Mouse (Mus musculus) skeletal muscle tissue, postnatal 0 days (tissue): Measurements from ENCODE around the gene Eml3. TPM values are rescaled to one million over a fixed set of nuclear protein-coding genes. Genes with fewer than 3 reads are reported as not detected.

Source experiments
- microRNA-seq, 2 experiments: library from miRNA; unstranded; fragments of <30 nt; microRNA quantifications; one replicate each; pipeline ENCODE4; 2016
- polyA plus RNA-seq: library from polyadenylated mRNA; unstranded; fragments of >200 nt; fragmentation: Nextera tagmentation; extraction: Ambion mirVana; gene quantifications from 2 replicates; pipeline ENCODE4 v1.2.1, GENCODE M21; 2015

Gene Eml3
- polyA plus RNA-seq = 12.5 and 14.2 TPM in 2 replicates

DNA sequence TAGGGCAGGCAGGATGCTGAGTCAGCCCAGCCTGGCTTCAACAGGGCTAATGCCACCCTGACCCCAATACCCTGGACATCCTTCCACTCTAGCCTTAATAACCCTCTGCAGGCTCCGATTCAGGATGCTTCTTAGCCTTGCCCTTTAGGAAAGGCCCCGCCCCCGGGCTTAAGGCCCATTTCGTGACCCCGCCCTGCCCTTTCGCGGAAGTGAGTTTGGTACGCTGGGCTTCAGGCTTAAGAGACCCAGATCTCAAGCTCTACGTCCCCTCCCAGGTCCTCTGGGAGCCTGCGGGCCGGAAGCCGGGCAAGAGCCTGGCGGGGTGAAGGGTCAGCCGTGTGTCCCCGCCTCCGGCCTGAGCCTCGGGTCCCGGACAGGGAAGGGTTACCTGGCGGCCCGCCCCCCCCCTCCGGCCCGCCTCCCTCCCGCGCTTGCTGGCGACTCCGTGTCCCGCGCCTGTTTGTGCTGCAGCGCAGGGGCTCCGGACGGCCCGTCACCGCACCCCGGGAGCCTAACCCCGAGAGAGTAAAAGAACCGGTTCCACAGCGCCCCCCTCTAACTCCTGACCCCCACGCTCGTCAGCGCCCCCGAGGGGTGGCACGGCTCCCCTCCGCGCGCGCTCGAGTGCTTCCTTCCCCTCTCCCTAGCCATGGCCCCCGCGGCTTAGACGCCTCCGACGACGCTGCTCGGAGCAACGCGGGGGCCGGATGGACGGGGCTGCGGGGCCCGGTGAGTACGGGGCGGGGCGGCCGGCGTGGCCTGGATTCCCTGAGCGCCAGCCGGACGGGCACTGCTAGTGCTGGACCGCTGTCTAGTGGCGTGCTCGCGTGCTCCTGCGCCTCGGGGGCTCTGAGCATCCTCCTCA lies at the start of gene Eml3, which contains the start of gene Rom1:
Eml3 (plus strand) TSS at position 329 of the 865 bp plus-strand sequence.
Rom1 (minus strand) TSS at position 133 of the 865 bp plus-strand sequence.

DNA sequence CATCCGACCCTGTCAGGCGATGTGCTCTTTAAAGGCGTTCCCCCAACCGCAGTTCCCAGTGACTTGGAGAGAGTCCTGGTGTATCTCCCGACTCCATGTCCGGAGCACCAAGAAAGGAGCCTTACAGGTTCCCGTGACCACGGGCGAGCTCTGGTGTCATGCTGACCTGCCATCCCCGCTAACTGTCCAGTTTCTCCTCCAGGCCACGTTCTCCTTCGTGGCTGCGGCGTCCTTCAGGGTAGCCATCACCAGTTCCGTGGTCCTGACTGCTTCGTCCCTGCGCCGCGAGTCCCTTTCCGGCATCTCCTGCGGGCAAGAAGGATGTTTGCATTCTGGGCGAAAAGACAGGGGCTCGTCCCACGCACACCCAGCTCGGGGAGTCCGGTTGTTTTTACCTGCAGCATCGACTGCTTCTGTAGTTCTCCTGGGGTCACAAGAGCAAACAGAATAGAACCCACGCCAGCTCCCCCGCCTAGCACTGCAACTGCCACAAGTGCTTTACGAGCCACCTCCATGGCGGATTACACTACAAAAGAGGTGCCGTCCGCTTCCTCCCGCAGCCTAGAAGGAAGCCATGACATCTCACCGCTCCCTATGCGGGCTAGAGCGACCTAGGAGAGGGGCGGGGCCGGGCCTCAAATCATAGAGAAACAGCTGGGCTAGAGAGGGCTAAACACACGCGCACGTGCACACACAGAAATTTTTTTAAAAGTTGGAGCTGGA lies 48.9 kb upstream of the Eml3 start, which contains the start of gene Uqcc3:
Uqcc3 (minus strand) TSS at position 613 of the 723 bp plus-strand sequence.

DNA sequence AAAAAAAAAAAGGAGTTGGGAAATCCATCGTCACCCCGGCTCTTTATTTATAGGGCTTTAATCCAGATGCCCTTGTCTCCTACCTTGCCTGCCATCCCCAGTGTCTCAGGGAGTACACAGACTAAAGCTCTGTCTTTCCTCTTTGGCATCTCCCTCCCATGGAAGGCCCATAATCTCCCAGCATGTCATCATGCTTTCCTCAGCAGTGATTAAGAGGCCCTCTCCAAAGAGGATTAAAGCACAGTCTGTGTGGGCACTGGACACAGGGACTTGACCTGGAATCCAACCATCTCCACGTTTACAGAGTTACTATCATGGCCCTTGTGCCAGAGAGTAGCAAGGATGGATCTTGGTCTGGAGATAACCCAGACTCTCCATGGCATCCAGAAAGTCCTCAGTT lies 45.7 kb upstream of the Eml3 start, which contains the start of the genes Lbhd1 and Gm49403:
Lbhd1 (plus strand) TSS at position 117 of the 400 bp plus-strand sequence.
Gm49403 (plus strand) TSS at position 315 of the 400 bp plus-strand sequence.

DNA sequence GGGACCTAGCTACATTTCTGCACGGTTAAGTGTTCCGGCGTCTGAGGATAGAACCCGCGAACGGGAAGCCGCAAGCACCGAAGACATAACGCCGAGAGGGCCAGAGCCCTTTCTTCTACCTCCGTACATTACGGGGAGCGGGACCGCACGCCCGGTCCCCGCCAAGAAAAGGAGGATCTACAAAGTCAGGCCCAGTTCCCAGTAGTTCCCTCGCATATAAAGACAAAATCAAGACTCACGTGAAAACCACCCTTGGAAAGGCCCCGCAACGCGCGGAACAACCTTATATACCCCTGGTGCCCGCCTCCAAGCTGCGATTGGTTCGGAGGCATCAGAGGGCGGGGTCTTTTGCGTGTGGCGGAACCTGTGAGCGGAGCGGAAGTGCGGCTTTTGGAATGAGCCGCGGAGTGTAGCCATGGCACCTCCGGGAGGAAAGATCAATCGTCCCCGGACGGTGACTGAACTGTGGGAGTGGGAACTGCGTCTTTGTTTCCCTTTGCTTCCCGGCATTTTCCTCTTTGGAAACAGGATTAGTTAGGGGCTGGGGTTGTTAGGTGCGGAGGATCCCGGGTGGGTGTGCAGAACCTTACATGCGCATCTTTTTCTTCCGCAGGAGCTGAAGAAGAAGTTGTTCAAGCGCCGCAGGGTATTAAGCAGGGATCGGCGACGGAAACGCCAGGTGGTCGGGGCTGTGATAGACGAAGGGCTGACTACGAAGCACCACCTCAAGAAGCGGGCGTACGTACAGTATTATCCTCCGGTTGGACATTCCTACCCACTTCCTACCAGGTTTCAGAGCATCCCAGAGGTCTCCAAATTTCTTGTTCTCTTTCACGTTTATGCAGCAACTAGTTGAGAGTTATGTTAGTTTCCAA lies 40.6 kb upstream of the Eml3 start, which contains the start of the genes 1810009A15Rik and Gm49416:
1810009A15Rik (plus strand) TSS at position 343 of the 875 bp plus-strand sequence.
Gm49416 (plus strand) TSS at position 416 of the 875 bp plus-strand sequence.

DNA sequence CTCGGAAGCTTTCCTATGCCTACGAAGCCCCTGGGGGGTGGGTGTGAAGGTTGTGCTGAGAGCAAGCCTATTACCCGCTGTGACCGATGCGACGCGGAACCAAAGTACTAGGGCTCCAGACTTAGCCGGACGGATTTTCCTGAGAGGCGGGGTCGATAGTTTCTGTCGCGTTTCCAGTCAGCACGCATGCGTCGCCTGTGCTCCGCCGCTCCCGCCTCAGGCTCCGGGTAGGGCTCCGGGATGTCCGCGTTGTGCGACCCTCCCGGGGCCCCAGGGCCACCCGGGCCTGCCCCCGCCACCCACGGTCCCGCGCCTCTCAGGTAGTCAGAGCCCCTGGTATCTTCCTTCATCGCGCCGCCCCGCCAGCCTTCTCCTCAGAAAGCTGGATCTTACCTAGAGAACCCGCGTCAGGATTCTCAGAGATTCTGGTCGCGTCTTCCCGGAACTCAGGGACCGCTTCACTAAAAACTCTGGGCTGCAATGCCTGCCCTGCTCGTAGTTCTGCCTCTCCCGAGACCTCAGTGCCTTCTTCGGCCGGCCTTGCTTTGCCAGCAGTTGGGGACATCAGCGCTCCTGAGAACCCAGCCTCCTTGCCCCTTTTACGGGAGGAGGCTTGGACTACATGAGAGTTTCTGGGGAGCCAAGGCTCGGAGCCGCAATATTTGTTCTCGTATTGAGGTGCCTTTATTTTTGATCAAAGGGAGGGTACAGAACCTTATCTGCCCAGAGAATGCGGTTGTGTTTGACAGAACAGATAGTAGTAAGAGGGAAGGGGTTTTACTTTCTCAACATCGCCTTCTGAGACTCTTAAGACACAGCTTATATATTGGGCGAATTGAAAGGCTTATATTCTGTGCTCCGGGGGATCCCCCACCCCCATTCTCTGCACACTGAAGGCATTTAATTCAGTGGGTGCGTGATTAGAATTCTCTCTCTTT lies 36.3 kb upstream of the Eml3 start, which contains the start of gene Ints5:
Ints5 (plus strand) TSS at position 177 of the 938 bp plus-strand sequence.

DNA sequence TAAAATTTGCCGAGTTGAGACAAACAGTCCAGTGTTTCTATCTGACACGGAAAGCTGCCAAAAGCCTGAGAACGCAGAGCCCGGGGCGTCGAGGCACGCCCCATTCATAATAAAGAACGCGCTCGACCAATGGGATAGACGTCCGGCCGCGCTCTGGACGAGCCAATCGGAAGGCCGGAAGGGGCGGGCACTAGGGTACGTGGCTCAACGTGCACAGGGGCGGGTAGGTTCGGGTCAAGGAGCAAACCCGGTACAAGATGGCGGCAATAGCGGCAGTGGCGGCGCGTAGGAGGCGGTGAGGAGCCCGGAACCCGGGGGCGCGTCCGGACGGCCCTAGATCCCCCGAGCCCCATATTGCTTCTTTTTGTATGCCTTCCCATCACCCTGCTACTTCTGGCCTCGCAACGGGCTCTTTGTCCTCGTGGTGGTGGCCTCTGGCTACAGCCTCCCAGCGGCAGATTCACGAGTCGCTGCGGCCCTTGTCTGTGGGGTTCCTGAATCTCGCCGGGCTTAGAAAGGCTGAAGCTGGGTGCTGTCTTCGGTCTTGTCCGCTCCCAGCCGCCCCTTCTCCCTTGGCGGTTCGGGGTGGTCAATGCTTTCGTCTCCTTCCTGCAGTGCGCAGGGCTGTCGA lies 31.4 kb upstream of the Eml3 start, which contains the start of gene Ganab:
Ganab (plus strand) TSS at position 207 of the 631 bp plus-strand sequence.

DNA sequence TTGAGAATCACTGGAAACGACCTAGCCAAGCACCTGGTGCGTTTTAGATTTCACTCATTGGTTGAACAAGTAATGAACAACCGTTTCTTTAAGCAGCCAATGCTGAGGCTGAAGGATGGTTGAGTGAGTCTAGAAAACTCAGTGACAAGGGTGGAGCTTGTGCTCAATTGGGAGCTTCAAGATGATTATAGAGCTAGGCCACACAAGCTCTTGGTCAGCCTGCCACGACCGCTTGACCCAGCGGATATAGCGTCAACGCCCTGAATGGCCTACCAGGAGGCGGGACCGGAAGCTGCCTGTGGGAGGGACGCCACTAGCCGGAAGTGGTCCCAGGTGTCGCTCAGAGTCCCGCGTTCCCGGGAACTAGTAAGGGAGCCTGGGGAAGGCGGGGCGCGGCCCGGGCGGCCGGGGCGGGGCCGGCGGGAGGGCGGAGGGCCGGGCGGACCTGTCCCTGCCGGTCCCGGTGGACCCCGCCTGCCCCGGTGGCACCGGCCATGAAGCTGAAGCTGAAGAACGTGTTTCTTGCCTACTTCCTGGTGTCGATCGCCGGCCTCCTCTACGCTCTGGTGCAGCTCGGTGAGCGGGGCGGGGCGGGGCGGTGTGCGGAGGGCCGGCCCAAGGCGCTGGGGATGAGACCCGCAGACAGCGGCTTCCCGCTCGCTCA lies 9.1 kb upstream of the Eml3 start, which contains the start of gene B3gat3:
B3gat3 (plus strand) TSS at position 302 of the 664 bp plus-strand sequence.

DNA sequence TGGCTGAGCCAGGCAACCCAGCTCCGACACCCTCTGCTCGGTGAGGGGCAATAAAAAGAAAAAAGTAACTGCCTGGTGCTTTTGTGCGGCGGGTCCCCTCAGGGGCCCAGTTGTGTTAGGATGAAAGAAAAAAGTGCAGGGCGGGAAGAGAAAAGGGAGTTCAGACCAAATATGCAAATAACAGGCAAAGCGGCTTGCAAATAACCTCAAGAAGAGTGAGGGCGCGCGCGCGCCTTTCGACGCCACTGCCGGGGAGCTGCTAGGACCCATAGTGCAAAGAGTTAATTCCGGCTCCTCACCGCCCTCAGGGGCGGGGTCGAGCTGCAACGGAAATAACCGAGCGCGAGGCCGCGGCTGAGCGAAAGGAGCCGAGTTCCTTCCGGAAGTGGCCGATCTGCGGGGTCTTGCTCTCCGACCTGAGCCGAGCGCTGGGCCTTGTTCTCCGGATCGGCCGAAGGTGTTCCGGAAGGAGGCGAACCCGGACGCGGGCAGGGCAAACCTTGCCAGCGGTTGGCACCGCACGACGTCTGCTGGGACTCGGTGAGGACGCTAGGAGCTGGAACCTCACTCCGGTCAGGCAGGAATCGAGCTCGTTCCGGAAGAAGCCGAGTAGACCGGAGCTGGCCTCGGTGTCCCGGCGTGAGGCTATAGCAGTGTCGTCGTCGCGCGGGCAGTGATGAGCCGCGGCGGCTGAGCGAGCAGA lies 12.3 kb downstream of the Eml3 start, which contains the start of gene Mta2:
Mta2 (plus strand) TSS at position 361 of the 703 bp plus-strand sequence.

DNA sequence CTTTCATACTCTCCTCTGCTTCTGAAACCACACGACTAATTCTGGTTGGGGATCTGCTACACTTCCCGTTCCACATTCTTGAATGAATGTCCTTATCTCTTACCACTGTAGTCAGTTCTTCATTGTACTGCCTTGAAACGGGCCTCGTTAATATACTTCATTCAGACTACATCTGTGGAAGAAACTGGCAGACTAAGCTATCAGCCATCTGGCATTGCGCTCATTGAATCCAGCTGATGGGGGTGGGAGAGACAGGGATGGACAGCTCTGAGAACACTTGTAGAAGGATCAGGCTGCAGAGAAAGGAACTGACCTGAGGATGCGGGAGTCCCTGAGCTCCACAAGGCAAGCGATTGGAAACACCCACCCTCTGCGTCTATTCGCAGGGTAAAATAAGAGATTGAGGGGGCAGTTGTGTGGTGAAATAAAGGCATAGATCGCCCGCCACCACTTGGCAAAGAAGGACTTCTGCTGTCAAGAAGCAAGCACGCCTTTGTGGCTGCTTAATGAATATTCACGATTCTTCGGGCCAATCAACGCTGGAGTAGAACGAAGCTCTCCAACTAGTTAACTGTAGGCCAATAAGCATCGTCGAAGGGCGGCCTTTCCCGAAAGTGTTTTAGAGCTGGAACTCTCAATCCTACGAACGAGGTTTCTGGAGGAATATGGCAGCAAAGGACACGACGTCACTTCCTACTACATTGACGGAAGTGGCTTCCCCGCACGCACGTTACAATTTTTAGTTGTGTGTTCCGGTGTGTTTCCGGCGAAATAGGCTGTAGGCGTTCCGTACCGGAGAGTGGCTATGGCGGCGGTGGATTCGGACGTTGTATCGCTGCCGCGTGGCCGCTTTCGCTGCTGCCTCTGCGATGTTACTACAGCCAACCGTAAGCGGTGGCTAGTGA lies 24.0 kb downstream of the Eml3 start, which contains the start of gene Tut1:
Tut1 (plus strand) TSS at position 713 of the 905 bp plus-strand sequence.

DNA sequence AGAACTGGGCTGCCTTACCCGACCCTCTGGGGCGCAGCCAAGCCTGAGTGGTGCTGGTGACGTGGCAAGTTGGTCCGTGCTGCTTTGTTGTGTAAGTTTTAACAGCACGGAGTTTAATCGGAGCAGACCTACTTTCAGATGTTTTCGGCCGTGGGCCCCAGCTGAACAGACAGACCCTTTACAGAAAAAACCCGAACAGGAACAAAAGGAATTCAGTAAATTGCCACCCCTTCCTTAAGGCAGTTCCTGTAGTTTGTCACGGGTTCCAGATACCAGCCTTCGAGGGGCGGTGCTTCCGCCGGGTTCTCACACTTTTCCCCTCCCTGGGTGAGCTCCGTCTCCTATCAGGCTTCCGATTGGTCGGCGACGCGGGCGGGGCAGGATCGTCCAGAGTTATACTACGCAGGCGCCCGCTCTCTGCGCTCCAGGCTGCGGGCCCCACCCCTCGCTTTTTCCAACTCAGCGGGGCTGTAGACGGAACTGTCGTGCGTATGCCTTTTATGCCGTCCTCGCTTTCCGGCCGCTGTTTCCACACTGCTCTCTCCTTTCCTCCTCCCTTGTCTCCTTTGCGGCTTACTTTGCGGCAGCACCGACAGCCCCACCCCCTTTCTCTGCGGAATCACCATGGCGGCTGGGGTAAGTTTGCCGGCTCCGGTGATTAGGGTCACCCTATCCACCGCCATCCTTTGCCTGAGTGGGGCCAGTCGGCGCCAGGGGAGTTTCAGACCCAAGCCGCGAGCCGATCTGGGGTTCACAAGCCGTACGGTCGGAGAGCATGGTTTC lies 37.4 kb downstream of the Eml3 start, which contains the start of gene Eef1g:
Eef1g (plus strand) TSS at position 452 of the 783 bp plus-strand sequence.

DNA sequence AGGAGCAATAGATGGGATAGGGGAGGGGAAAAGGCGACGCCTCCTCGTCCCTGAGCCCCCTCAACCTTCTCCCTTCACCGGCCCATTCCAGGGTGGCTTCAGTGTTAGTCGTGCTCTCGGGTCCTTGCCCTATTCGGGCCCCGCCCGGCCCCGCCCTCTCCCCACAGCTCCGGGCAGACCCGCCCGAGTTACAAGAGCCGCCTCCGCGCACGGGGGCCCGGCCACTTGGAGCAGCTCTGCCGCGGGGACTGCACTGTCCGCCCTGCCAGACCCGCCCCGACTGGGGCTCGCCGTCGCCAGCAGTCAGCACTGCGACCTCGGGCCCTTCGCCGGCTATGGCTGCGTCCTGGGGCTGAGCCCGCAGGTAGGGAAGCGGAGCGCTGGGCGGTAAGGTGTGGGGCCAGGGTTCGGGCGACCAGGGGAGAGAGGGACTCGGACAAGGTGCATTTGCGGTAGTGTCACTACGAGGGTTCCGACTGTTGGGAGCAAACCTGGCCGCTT lies 59.8 kb downstream of the Eml3 start, which contains the start of gene Ahnak:
Ahnak (plus strand) TSS at position 219 of the 501 bp plus-strand sequence.

Small RNAs within 50 kb of the gene (microRNA-seq; reads per million reads assigned to microRNA genes)
- 0 to 0.21 reads per million in 2 experiments for gene Mir5136

Other genes starting within 250 kb of the Eml3 start
- 43.4 and 65.1 TPM in 2 replicates for gene Slc3a2, start 206.2 kb upstream of the Eml3 start, polyA plus RNA-seq
- 39.3 and 41.2 TPM in 2 replicates for gene Wdr74, start 193.7 kb upstream of the Eml3 start, polyA plus RNA-seq
- gene 1700092M07Rik, start 188.8 kb upstream of the Eml3 start, polyA plus RNA-seq = 0.66 TPM in 1 of 2 replicates, not detected in the other
- gene Stx5a, start 188.1 kb upstream of the Eml3 start, polyA plus RNA-seq = 66.0 and 69.0 TPM in 2 replicates
- gene Nxf1, start 172.5 kb upstream of the Eml3 start, polyA plus RNA-seq = 54.0 and 56.1 TPM in 2 replicates
- gene Tmem223, start 158.6 kb upstream of the Eml3 start, polyA plus RNA-seq = 154 and 161 TPM in 2 replicates
- gene Tmem179b, start 155.1 kb upstream of the Eml3 start, polyA plus RNA-seq = 45.0 and 52.0 TPM in 2 replicates
- 13.8 and 14.2 TPM in 2 replicates for gene Taf6l, start 143.1 kb upstream of the Eml3 start, polyA plus RNA-seq
- 106 and 107 TPM in 2 replicates for gene Polr2g, start 131.0 kb upstream of the Eml3 start, polyA plus RNA-seq
- gene Zbtb3, start 127.0 kb upstream of the Eml3 start, polyA plus RNA-seq = 1.4 and 1.6 TPM in 2 replicates
- gene Ttc9c, start 110.2 kb upstream of the Eml3 start, polyA plus RNA-seq = 18.6 and 18.7 TPM in 2 replicates
- 2.9 and 3.4 TPM in 2 replicates for gene Hnrnpul2, start 109.5 kb upstream of the Eml3 start, polyA plus RNA-seq
- not detected in 2 replicates for gene AC129217.1, start 99.8 kb upstream of the Eml3 start, polyA plus RNA-seq
- 25.2 and 79.5 TPM in 2 replicates for gene Bscl2, start 92.1 kb upstream of the Eml3 start, polyA plus RNA-seq
- 0.43 and 0.46 TPM in 2 replicates for gene Gng3, start 90.4 kb upstream of the Eml3 start, polyA plus RNA-seq
- 8.7 and 11.7 TPM in 2 replicates for gene Lrrn4cl, start 78.8 kb upstream of the Eml3 start, polyA plus RNA-seq
- 164 and 180 TPM in 2 replicates for gene Ubxn1, start 58.1 kb upstream of the Eml3 start, polyA plus RNA-seq
- 91.7 and 93.1 TPM in 2 replicates for gene Uqcc3, start 48.6 kb upstream of the Eml3 start, polyA plus RNA-seq
- 28.4 and 33.6 TPM in 2 replicates for gene Lbhd1, start 45.8 kb upstream of the Eml3 start, polyA plus RNA-seq
- gene Gm49403, start 45.6 kb upstream of the Eml3 start, polyA plus RNA-seq = not detected in 2 replicates
- 34.6 and 42.1 TPM in 2 replicates for gene 1810009A15Rik, start 40.7 kb upstream of the Eml3 start, polyA plus RNA-seq
- gene Gm49416, start 40.6 kb upstream of the Eml3 start, polyA plus RNA-seq = not detected in 2 replicates
- 14.6 and 15.7 TPM in 2 replicates for gene Ints5, start 36.5 kb upstream of the Eml3 start, polyA plus RNA-seq
- gene Ganab, start 31.5 kb upstream of the Eml3 start, polyA plus RNA-seq = 23.3 and 26.7 TPM in 2 replicates
- gene B3gat3, start 9.2 kb upstream of the Eml3 start, polyA plus RNA-seq = 25.2 and 29.5 TPM in 2 replicates
- 3.1 and 3.5 TPM in 2 replicates for gene Rom1, start 196 bp upstream of the Eml3 start, polyA plus RNA-seq
- 51.8 and 59.1 TPM in 2 replicates for gene Mta2, start 12.3 kb downstream of the Eml3 start, polyA plus RNA-seq
- gene Tut1, start 24.3 kb downstream of the Eml3 start, polyA plus RNA-seq = 13.4 and 14.3 TPM in 2 replicates
- 377 and 401 TPM in 2 replicates for gene Eef1g, start 37.5 kb downstream of the Eml3 start, polyA plus RNA-seq
- 65.9 and 67.3 TPM in 2 replicates for gene Ahnak, start 59.7 kb downstream of the Eml3 start, polyA plus RNA-seq
- gene Scgb1a1, start 158.4 kb downstream of the Eml3 start, polyA plus RNA-seq = 1.4 and 2.8 TPM in 2 replicates
- 10.7 and 14.1 TPM in 2 replicates for gene Asrgl1, start 206.1 kb downstream of the Eml3 start, polyA plus RNA-seq